Mouse (Mus musculus): ENCODE data around the gene Tmem167b. TPM values are rescaled to one million over a fixed set of nuclear protein-coding genes. Genes with fewer than 3 reads are reported as not detected.

Gene Tmem167b
- polyA plus RNA-seq, 1 experiment from 2014 or later = 66.4 TPM

Small RNAs within 50 kb of the gene (microRNA-seq; reads per million reads assigned to microRNA genes)
- gene Gm22860 = not detected

Other genes starting within 250 kb of the Tmem167b start
- not detected in 2 replicates for gene Mybphl, start 197.6 kb downstream of the Tmem167b start, polyA plus RNA-seq (2015; fragmentation: Nextera tagmentation; extraction: Ambion mirVana)
- gene Psrc1, start 178.6 kb downstream of the Tmem167b start, polyA plus RNA-seq (2015; fragmentation: Nextera tagmentation; extraction: Ambion mirVana) = 23.7 and 25.4 TPM in 2 replicates
- 56.5 and 65.5 TPM in 2 replicates for gene Celsr2, start 146.9 kb downstream of the Tmem167b start, polyA plus RNA-seq (2015; fragmentation: Nextera tagmentation; extraction: Ambion mirVana)
- gene Sars, start 117.3 kb downstream of the Tmem167b start, polyA plus RNA-seq (2015; fragmentation: Nextera tagmentation; extraction: Ambion mirVana) = 208 and 216 TPM in 2 replicates
- gene 1700013F07Rik, start 28.3 kb downstream of the Tmem167b start, polyA plus RNA-seq (2015; fragmentation: Nextera tagmentation; extraction: Ambion mirVana) = 0.58 and 1.3 TPM in 2 replicates
- gene 5330417C22Rik, start 25.9 kb downstream of the Tmem167b start, polyA plus RNA-seq (2015; fragmentation: Nextera tagmentation; extraction: Ambion mirVana) = 7.5 and 9.8 TPM in 2 replicates
- 68.8 and 82.1 TPM in 2 replicates for gene Taf13, start 9.2 kb upstream of the Tmem167b start, polyA plus RNA-seq (2015; fragmentation: Nextera tagmentation; extraction: Ambion mirVana)
- gene Wdr47, start 28.8 kb upstream of the Tmem167b start, polyA plus RNA-seq (2015; fragmentation: Nextera tagmentation; extraction: Ambion mirVana) = 95.9 and 98.5 TPM in 2 replicates
- gene Clcc1, start 91.4 kb upstream of the Tmem167b start, polyA plus RNA-seq (2015; fragmentation: Nextera tagmentation; extraction: Ambion mirVana) = 52.3 and 57.5 TPM in 2 replicates
- 40.1 and 40.7 TPM in 2 replicates for gene Gpsm2, start 159.8 kb upstream of the Tmem167b start, polyA plus RNA-seq (2015; fragmentation: Nextera tagmentation; extraction: Ambion mirVana)
- not detected in 2 replicates for gene Aknad1, start 177.2 kb upstream of the Tmem167b start, polyA plus RNA-seq (2015; fragmentation: Nextera tagmentation; extraction: Ambion mirVana)

All from midbrain, embryonic 13.5 days (tissue).